Mouse (Mus musculus): ENCODE measurements at regions not wholly inside any gene's neighbourhood (a gene's known extent, or its start where the extent isn't known, plus 50 kb on each side); places are given as distances from the start of the nearest gene placed in this dataset.

DNA sequence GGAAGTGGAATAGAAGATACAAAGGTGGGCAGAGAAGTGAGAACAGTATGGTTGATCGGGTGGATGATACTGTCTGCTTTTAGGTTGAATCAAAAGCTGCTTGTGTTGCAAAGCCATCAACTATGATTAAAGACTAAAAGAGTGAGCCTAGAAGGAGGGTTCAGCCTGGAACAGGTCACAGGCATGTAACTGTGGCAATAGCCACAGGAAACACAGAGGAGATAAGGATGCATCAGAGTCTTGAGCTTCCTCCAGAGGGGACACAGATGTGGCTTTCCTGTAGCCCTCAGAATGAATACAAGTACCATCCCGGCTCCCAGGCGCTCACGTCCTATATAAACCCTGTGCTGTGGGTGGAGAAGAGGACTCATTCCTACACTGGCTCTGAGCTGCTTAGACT lies 180.9 kb downstream of the Fam49a start:
- Histone ChIP-seq H3K4me3 (ENCODE audit: low read depth, low read length) (no peak overlapping the region), H3K9me3 (ENCODE audit: control insufficient read depth, low read length) (no peaks in the 10 kb centered on the region), H3K27me3 (ENCODE audit: control insufficient read depth, insufficient read depth, low read length) (no peaks in the 10 kb centered on the region), H3K4me1 (ENCODE audit: control insufficient read depth, insufficient read depth, low read length) (no peaks in the 10 kb centered on the region), H3K9ac (ENCODE audit: low read length) (no peak overlapping the region), H3K4me2 (ENCODE audit: low read depth, severe bottlenecking) (no peak overlapping the region), H3K27ac (replicated peaks; ENCODE audit: low read depth, low read length) (no peak overlapping the region), H3K36me3 (ENCODE audit: control insufficient read depth, insufficient read depth, low read length) (no peaks in the 10 kb centered on the region)
- ATAC-seq (ENCODE audit: insufficient number of reproducible peaks, low FRiP score, low TSS enrichment, low read depth) (no peak), DNase-seq (ENCODE audit: low spot score) (no peak)
- 96% methylated on average over 4 of the region's 4 CpGs for WGBS

DNA sequence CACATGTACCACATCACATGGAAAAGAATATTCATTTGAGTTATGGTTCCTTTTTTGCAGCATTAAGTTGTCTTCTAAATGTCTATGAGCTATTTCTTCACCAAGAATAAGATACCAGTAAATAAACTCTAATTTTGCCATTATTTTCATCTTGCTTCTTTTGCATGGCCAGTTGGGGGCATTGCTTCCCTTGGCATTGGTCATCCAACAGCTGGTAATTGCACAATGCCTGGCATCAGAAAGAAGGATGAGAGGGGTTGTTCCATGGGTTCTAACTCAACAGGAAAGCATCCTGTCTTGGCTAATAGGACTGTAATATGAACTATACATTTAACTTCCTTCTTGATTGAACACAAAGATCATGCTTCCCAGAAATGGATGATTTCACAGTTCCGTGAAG lies 174.4 kb downstream of the Fam49a start:
- Histone ChIP-seq H3K9me3 (ENCODE audit: control insufficient read depth, low read length) (no peaks in the 10 kb centered on the region), H3K4me2 (ENCODE audit: low read depth, severe bottlenecking) (no peak overlapping the region), H3K27me3 (ENCODE audit: control insufficient read depth, insufficient read depth, low read length) (no peaks in the 10 kb centered on the region), H3K36me3 (ENCODE audit: control insufficient read depth, insufficient read depth, low read length) (no peaks in the 10 kb centered on the region), H3K4me3 (ENCODE audit: low read depth, low read length) (no peak overlapping the region), H3K9ac (ENCODE audit: low read length) (no peak overlapping the region), H3K4me1 (ENCODE audit: control insufficient read depth, insufficient read depth, low read length) (no peaks in the 10 kb centered on the region), H3K27ac (replicated peaks; ENCODE audit: low read depth, low read length) (no peak overlapping the region)
- DNase-seq (ENCODE audit: low spot score), result no peak
- 100% methylated on average over 1 of the region's 1 CpGs for WGBS
- no peak for ATAC-seq (ENCODE audit: insufficient number of reproducible peaks, low FRiP score, low TSS enrichment, low read depth)

DNA sequence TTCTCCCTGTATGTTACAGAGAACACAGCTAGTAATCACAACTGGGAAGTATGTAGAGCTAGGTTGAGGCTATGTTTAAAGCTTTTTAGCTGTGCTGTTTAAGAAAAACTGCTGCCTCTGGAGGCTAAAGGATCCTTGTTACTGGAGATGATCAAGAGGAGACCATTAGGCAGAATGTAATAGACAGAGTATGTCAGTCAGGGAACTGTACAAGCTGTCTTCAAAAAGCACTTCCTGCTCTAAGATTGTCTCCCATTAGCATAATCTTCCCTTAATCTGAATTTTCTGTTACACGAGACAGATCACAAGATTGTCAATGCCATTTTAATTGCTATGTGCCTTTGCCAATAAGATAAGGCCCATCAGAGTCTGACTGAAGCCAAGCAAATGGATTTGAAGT lies 170.7 kb downstream of the Fam49a start:
- no peak overlapping the region for H3K4me2 ChIP-seq (ENCODE audit: low read depth, severe bottlenecking)
- no peak overlapping the region for H3K9ac ChIP-seq (ENCODE audit: low read length)
- no peak for ATAC-seq (ENCODE audit: insufficient number of reproducible peaks, low FRiP score, low TSS enrichment, low read depth)
- H3K4me3 ChIP-seq (ENCODE audit: low read depth, low read length), result no peak overlapping the region
- DNase-seq (ENCODE audit: low spot score), result no peak
- WGBS, result 60% methylated on average over 1 of the region's 1 CpGs
- no peaks in the 10 kb centered on the region for H3K9me3 ChIP-seq (ENCODE audit: control insufficient read depth, low read length)
- H3K27me3 ChIP-seq (ENCODE audit: control insufficient read depth, insufficient read depth, low read length), result no peaks in the 10 kb centered on the region
- H3K27ac ChIP-seq (replicated peaks; ENCODE audit: low read depth, low read length), result no peak overlapping the region
- no peaks in the 10 kb centered on the region for H3K4me1 ChIP-seq (ENCODE audit: control insufficient read depth, insufficient read depth, low read length)
- no peaks in the 10 kb centered on the region for H3K36me3 ChIP-seq (ENCODE audit: control insufficient read depth, insufficient read depth, low read length)

Data from limb, embryonic 11.5 days (tissue).